Mouse (Mus musculus) cerebellum, adult 2 months (tissue): ENCODE measurements around the gene Ptpn1.

ENCODE experiments used
- CTCF ChIP-seq: fragments of 200-500 bp; IDR thresholded peaks from 2 replicates; pipeline ENCODE4 v1.5.1; 2011; ENCODE audit warnings: low read depth, mild to moderate bottlenecking, control low read depth, low read length, moderate library complexity, borderline replicate concordance; ENCODE audit not compliant: insufficient read depth
- POLR2A ChIP-seq: fragments of 200-500 bp; IDR thresholded peaks from 2 replicates; pipeline ENCODE4 v1.6.1; 2011; ENCODE audit warnings: low read length, control low read depth, borderline replicate concordance; ENCODE audit not compliant: insufficient read depth

DNA sequence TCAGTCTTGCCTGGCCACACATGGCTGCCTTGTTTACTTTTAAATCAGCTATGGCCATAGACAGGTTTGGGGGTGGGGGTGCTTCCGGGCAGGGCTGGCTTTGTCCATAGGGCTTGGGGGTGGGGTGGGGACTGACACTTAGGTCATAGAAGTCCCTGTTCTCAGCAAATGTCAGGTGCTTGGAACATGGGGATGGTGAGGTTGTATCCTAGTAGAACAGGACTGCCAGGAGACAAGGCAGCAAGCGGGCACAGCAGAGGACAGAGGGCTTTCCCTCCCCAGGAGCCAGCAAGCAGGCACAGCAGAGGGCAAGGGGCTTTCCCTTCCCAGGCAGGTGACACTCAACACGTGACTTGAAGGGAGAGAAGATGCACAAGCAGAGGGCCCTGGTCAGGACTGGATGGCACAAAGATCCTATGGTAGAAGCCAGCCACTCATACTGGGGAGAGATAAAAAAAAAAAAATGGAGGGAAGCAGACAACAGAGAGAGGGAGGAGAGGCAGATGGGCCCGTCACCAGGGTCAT, 3.8 kb upstream of the Ptpn1 start:
- TF ChIP-seq POLR2A (no peak), CTCF (no peak)
